Mouse (Mus musculus) small intestine, adult 2 months (tissue): ENCODE measurements at regions not wholly inside any gene's neighbourhood (a gene's known extent, or its start where the extent isn't known, plus 50 kb on each side); places are given as distances from the start of the nearest gene placed in this dataset.

Experiments used
- H3K27ac ChIP-seq: fragments of 200-500 bp; 2 replicates; pipeline ENCODE4 v1.5.1; 2012; ENCODE audit warnings: low read depth, low read length, control low read depth, inconsistent platforms; ENCODE audit not compliant: insufficient read depth
- H3K27me3 ChIP-seq: fragments of 200-500 bp; 2 replicates; pipeline ENCODE4 v1.6.1; 2012; ENCODE audit warnings: mild to moderate bottlenecking, moderate library complexity, low read length, inconsistent platforms; ENCODE audit not compliant: control insufficient read depth, insufficient read depth
- H3K36me3 ChIP-seq: fragments of 200-500 bp; 2 replicates; pipeline ENCODE4 v1.6.1; 2012; ENCODE audit warnings: mild to moderate bottlenecking, low read length, control low read depth, inconsistent platforms; ENCODE audit not compliant: control insufficient read depth, insufficient read depth
- H3K4me1 ChIP-seq: fragments of 200-500 bp; 2 replicates; pipeline ENCODE4 v1.6.1; 2012; ENCODE audit warnings: low read length, inconsistent platforms, mixed read lengths; ENCODE audit not compliant: control insufficient read depth, insufficient read depth, insufficient read length
- H3K4me3 ChIP-seq: fragments of 200-500 bp; 2 replicates; pipeline ENCODE4 v1.5.1; 2012; ENCODE audit warnings: low read depth, mild to moderate bottlenecking, control low read depth, inconsistent platforms, low read length, moderate library complexity
- CTCF ChIP-seq: fragments of 200-500 bp; IDR thresholded peaks from 2 replicates; pipeline ENCODE4 v1.5.1; 2012; ENCODE audit warnings: low read depth, mild to moderate bottlenecking, control low read depth, inconsistent platforms, low read length, moderate library complexity, mixed read lengths; ENCODE audit not compliant: insufficient replicate concordance, insufficient read length; ENCODE audit errors: extremely low read depth
- POLR2A ChIP-seq: fragments of 200-500 bp; IDR thresholded peaks from 2 replicates; pipeline ENCODE4 v1.6.1; 2012; ENCODE audit warnings: low read depth, mild to moderate bottlenecking, control low read depth, inconsistent platforms, low read length, moderate library complexity
- WGBS: fragments of 180-500 bp; shearing (Covaris S2); methylation state at CpG from one replicate; pipeline ENCODE4 v1.1.7; 2018; 5-methylcytosine and 5-hydroxymethylcytosine counted together

GRCm38 (mm10) chr4:55732006-55732405, 199.7 kb upstream of the Klf4 start:
- no peaks in the 10 kb centered on the region for H3K27me3 ChIP-seq
- H3K4me3 ChIP-seq = no peak overlapping the region
- no peak for TF ChIP-seq CTCF
- TF ChIP-seq POLR2A = no peak
- no peak overlapping the region for H3K27ac ChIP-seq
- H3K36me3 ChIP-seq = no peaks in the 10 kb centered on the region
- peaks cover 12% of the 10 kb centered on the region; the same call in 1 of the 2 replicates for H3K4me1 ChIP-seq
- 70% methylated on average over 4 of the region's 4 CpGs for WGBS

- H3K4me3 ChIP-seq = no peak overlapping the region
- no peak overlapping the region for H3K27ac ChIP-seq
- WGBS = 82% methylated on average over 4 of the region's 4 CpGs
- no peak for TF ChIP-seq POLR2A
- TF ChIP-seq CTCF = no peak
- no peaks in the 10 kb centered on the region for H3K36me3 ChIP-seq
- H3K27me3 ChIP-seq = no peaks in the 10 kb centered on the region
- peaks cover 16% of the 10 kb centered on the region; the same call in 1 of the 2 replicates for H3K4me1 ChIP-seq
Measured at GRCm38 (mm10) chr4:55730266-55730665, 198.0 kb upstream of the Klf4 start.

- peak overlapping the region; percentile 54; the same call in 1 of the 2 replicates for H3K27ac ChIP-seq
- whole genome bisulfite sequencing = 35% methylated on average over 2 of the region's 2 CpGs
- no peak overlapping the region for H3K4me3 ChIP-seq
- no peaks in the 10 kb centered on the region for H3K36me3 ChIP-seq
- TF ChIP-seq CTCF = no peak
- no peak for TF ChIP-seq POLR2A
- H3K27me3 ChIP-seq = no peaks in the 10 kb centered on the region
- H3K4me1 ChIP-seq = peaks cover 10% of the 10 kb centered on the region; the same call in 1 of the 2 replicates
Measured at GRCm38 (mm10) chr4:55727178-55727577, 194.9 kb upstream of the Klf4 start.

- 77% methylated on average over 19 of the region's 19 CpGs for WGBS
- Histone ChIP-seq H3K27me3 (no peaks in the 10 kb centered on the region), H3K27ac (no peak overlapping the region), H3K4me1 (peaks cover 7% of the 10 kb centered on the region), H3K36me3 (no peaks in the 10 kb centered on the region), H3K4me3 (no peak overlapping the region)
- no peak for TF ChIP-seq CTCF
- no peak for TF ChIP-seq POLR2A
Measured at GRCm38 (mm10) chr4:55726081-55726480, 193.8 kb upstream of the Klf4 start.

GRCm38 (mm10) chr4:55724286-55724685, 192.0 kb upstream of the Klf4 start:
- Histone ChIP-seq H3K4me3 (no peak overlapping the region), H3K36me3 (no peaks in the 10 kb centered on the region), H3K4me1 (peaks cover 7% of the 10 kb centered on the region), H3K27ac (no peak overlapping the region), H3K27me3 (no peaks in the 10 kb centered on the region)
- 96% methylated on average over 1 of the region's 1 CpGs for WGBS
- TF ChIP-seq CTCF = no peak
- no peak for TF ChIP-seq POLR2A

DNA sequence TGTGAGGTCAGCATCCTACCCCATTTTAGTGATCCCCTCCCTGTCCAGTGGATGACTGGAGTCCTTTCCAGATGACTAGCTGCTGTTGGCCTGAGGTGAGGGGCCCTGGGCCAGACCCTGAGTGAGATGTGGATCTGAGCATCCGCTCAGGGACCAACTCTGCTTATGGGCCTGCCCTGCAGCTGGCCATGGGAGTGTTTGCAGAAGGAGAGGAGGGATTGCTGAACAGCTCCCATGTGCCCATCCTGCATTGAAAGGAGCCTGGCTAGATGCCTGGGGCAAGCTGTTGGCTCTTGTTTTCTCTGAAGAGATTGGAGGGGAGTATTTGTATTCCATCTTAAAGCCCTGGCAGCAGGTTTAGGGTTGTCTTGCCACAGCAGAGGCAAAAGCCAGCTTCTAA, 190.9 kb upstream of the Klf4 start:
- TF ChIP-seq CTCF = no peak
- TF ChIP-seq POLR2A = no peak
- Histone ChIP-seq H3K4me3 (no peak overlapping the region), H3K4me1 (peaks cover 12% of the 10 kb centered on the region), H3K27ac (no peak overlapping the region), H3K36me3 (no peaks in the 10 kb centered on the region), H3K27me3 (no peaks in the 10 kb centered on the region)
- WGBS = 93% methylated on average over 1 of the region's 1 CpGs

DNA sequence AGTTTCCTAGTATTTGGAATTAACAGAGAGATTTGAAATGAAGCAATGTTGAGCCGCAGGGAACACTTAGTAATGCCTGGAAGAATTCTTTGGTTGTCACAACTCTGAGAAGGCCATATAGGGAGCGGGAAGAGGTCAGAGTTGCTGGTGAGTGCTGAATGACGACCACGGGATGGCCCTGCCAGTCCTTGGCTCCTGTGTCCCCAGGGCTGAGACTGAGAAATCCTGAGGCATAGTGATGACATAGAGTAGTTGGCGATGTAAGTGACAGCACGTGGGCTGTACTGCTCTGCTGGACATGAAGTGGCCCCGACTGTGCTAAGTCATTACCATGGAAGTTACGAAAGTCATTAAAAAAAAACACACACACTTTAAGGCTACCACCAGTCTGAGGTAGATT, 190.1 kb upstream of the Klf4 start:
- Histone ChIP-seq H3K27ac (no peak overlapping the region), H3K4me1 (peaks cover 13% of the 10 kb centered on the region), H3K4me3 (no peak overlapping the region), H3K27me3 (no peaks in the 10 kb centered on the region), H3K36me3 (no peaks in the 10 kb centered on the region)
- 86% methylated on average over 8 of the region's 8 CpGs for WGBS
- TF ChIP-seq POLR2A (no peak), CTCF (no peak)

DNA sequence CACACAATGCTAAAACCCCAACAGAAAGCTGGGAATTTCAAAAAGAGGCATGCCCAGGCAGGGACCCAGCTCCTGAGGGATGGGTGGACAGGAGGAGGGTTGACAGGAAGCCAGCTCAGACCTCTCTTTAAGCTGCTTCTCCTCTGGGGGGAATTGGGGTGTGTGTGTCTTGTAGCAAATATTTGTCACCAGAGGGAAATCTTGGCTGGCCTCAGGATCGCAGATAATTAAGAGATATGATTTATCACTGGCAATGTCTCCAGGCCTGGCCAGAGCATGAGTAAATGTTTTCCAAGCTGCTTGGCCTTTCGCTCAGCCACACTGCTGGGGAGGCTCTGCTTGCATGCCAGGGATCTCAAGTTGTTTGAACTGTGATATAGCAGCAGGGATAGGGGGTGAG, 189.6 kb upstream of the Klf4 start:
- H3K4me3 ChIP-seq = no peak overlapping the region
- no peak for TF ChIP-seq CTCF
- no peak for TF ChIP-seq POLR2A
- H3K36me3 ChIP-seq = no peaks in the 10 kb centered on the region
- H3K4me1 ChIP-seq = peaks cover 9% of the 10 kb centered on the region
- no peaks in the 10 kb centered on the region for H3K27me3 ChIP-seq
- H3K27ac ChIP-seq = no peak overlapping the region
- 26% methylated on average over 2 of the region's 2 CpGs for WGBS
